Mouse (Mus musculus): ENCODE data around the gene Miga1.

DNA sequence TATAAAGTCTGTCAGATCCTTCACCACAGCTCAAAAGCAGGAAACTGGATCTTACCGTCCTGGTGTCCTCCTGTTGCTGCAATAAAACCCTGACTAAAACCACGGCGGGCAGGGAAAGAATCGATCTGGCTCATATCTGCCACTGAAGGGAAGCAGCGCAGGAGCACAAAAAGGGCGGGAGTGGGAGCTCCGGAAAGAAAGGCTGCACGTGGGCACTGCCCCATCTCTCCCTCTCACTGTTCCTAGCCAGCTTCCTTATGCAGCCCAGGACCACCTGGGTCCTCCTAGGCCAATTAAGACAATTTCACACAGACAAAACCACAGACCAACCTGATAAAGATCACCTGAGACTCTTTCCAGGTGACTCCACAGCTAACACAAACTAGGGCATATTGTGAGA is 78.8 kb downstream of the Miga1 start:
- no peak for TF ChIP-seq FLI1 (IDR thresholded peaks at IDR 0.05; ENCODE audit: low read length)
- TF ChIP-seq GATA1 (IDR thresholded peaks at IDR 0.05; ENCODE audit: borderline replicate concordance, low read length): no peak

All from megakaryocyte, embryonic 14.5 days (primary cell).